Mouse (Mus musculus) hindbrain, embryonic 10.5 days (tissue): Measurements from ENCODE around the gene Msh6. TPM values are rescaled to one million over a fixed set of nuclear protein-coding genes. Genes with fewer than 3 reads are reported as not detected.
"Not testable (repeated sequence)": the region's sequence is repeated elsewhere in the genome, so short reads cannot be mapped to it uniquely, and the experiment has no call there.

Experiments used
- DNase-seq: peaks from one replicate; pipeline ENCODE4 v3.0.0-alpha.2; 2017; ENCODE audit warnings: low spot score
- H3K27ac ChIP-seq: fragments of 300-500 bp; sonication (generic); 2 replicates; pipeline ENCODE4 v1.5.1; 2016; ENCODE audit warnings: mild to moderate bottlenecking, moderate library complexity
- H3K27me3 ChIP-seq: fragments of 300-500 bp; sonication (generic); 2 replicates; pipeline ENCODE4 v1.6.1; 2016; ENCODE audit warnings: mild to moderate bottlenecking; ENCODE audit not compliant: poor library complexity, insufficient read depth, severe bottlenecking
- H3K36me3 ChIP-seq: fragments of 300-500 bp; sonication (generic); 2 replicates; pipeline ENCODE4 v1.6.1; 2016; ENCODE audit warnings: mild to moderate bottlenecking, moderate library complexity
- H3K4me1 ChIP-seq: fragments of 300-500 bp; sonication (generic); replicated peaks from 2 replicates; pipeline ENCODE4 v1.6.1; 2016; ENCODE audit warnings: mild to moderate bottlenecking
- H3K4me3 ChIP-seq: fragments of 300-500 bp; sonication (generic); 2 replicates; pipeline ENCODE4 v1.5.1; 2016; ENCODE audit warnings: mild to moderate bottlenecking, moderate library complexity
- H3K9me3 ChIP-seq: fragments of 300-500 bp; sonication (generic); 2 replicates; pipeline ENCODE4 v1.6.1; 2016; ENCODE audit warnings: mild to moderate bottlenecking, moderate library complexity
- WGBS: fragments of 180-500 bp; shearing (Covaris S2); methylation state at CpG from one replicate; pipeline ENCODE4 v1.1.7; 2016; 5-methylcytosine and 5-hydroxymethylcytosine counted together
- polyA plus RNA-seq: library from polyadenylated mRNA; unstranded; fragments of >200 nt; fragmentation: Nextera tagmentation; extraction: Ambion mirVana; gene quantifications from 2 replicates; pipeline ENCODE4 v1.2.1, GENCODE M21; 2016

Gene Msh6
- polyA plus RNA-seq, 1 experiment from 2014 or later, result 64.8 TPM

GRCm38 (mm10) chr17:87971696-87972591, 2.9 kb upstream of the Msh6 start:
- not testable (repeated sequence) for H3K4me3 ChIP-seq, H3K9me3 ChIP-seq, H3K36me3 ChIP-seq, H3K27ac ChIP-seq, H3K27me3 ChIP-seq, DNase-seq
- WGBS, result 89% methylated on average over 15 of the region's 15 CpGs
- peaks cover 19% of the 10 kb centered on the region for H3K4me1 ChIP-seq

- Histone ChIP-seq H3K4me3 (no peak overlapping the region), H3K27ac (no peak overlapping the region), H3K36me3 (peaks cover 11% of the 10 kb centered on the region), H3K9me3 (no peaks in the 10 kb centered on the region), H3K27me3 (peaks cover 8% of the 10 kb centered on the region; the same call in 1 of the 2 replicates), H3K4me1 (peaks cover 19% of the 10 kb centered on the region)
- 80% methylated on average over 5 of the region's 5 CpGs for WGBS
- no peak for DNase-seq
Measured at GRCm38 (mm10) chr17:87972856-87973255, 2.0 kb upstream of the Msh6 start.

- Histone ChIP-seq H3K27ac (no peak overlapping the region), H3K4me1 (peaks cover 19% of the 10 kb centered on the region), H3K4me3 (peak overlapping the region; percentile 98; the same call in 1 of the 2 replicates), H3K36me3 (peaks cover 18% of the 10 kb centered on the region), H3K9me3 (no peaks in the 10 kb centered on the region), H3K27me3 (peaks cover 8% of the 10 kb centered on the region; the same call in 1 of the 2 replicates)
- WGBS, result 71% methylated on average over 10 of the region's 10 CpGs
- no peak for DNase-seq
Measured at GRCm38 (mm10) chr17:87973261-87974167, 1.3 kb upstream of the Msh6 start.

GRCm38 (mm10) chr17:87975229-87975853, 479 bp downstream of the Msh6 start:
- Histone ChIP-seq H3K9me3 (no peaks in the 10 kb centered on the region), H3K4me3 (peak overlapping the region; percentile 98), H3K36me3 (peaks cover 28% of the 10 kb centered on the region), H3K4me1 (peaks cover 19% of the 10 kb centered on the region), H3K27ac (peak overlapping the region; percentile 92), H3K27me3 (peaks cover 8% of the 10 kb centered on the region; the same call in 1 of the 2 replicates)
- WGBS, result under 1% methylated on average over 65 of the region's 68 CpGs
- DNase-seq, result no peak

- peaks cover 8% of the 10 kb centered on the region; the same call in 1 of the 2 replicates for H3K27me3 ChIP-seq
- no peaks in the 10 kb centered on the region for H3K9me3 ChIP-seq
- WGBS, result 77% methylated on average over 9 of the region's 9 CpGs
- no peak overlapping the region for H3K27ac ChIP-seq
- H3K36me3 ChIP-seq, result peaks cover 38% of the 10 kb centered on the region
- H3K4me1 ChIP-seq, result peaks cover 19% of the 10 kb centered on the region
- DNase-seq, result no peak
- H3K4me3 ChIP-seq, result peak overlapping the region; percentile 98
Measured at GRCm38 (mm10) chr17:87976154-87976806, 1.4 kb downstream of the Msh6 start.

GRCm38 (mm10) chr17:87976927-87977326, 2.1 kb downstream of the Msh6 start:
- H3K36me3 ChIP-seq, result peaks cover 44% of the 10 kb centered on the region
- not testable (repeated sequence) for DNase-seq, H3K27ac ChIP-seq, H3K9me3 ChIP-seq, H3K27me3 ChIP-seq
- peak overlapping the region; percentile 98; the same call in 1 of the 2 replicates for H3K4me3 ChIP-seq
- H3K4me1 ChIP-seq, result peaks cover 19% of the 10 kb centered on the region
- 95% methylated on average over 4 of the region's 4 CpGs for WGBS

- Histone ChIP-seq H3K36me3 (peaks cover 70% of the 10 kb centered on the region), H3K4me1 (peaks cover 14% of the 10 kb centered on the region)
- not testable (repeated sequence) for H3K9me3 ChIP-seq, H3K27ac ChIP-seq, H3K4me3 ChIP-seq, DNase-seq, H3K27me3 ChIP-seq
- 91% methylated on average over 1 of the region's 1 CpGs for WGBS
Measured at GRCm38 (mm10) chr17:87979696-87980095, 4.8 kb downstream of the Msh6 start.

- Histone ChIP-seq H3K36me3 (peaks cover 90% of the 10 kb centered on the region), H3K4me1 (0 out of 2 replicates have a peak, but pooled peaks cover under 1% of the 10 kb centered on the region), H3K27me3 (no peaks in the 10 kb centered on the region), H3K27ac (no peak overlapping the region), H3K9me3 (no peaks in the 10 kb centered on the region), H3K4me3 (no peak overlapping the region)
- WGBS, result 92% methylated on average over 3 of the region's 3 CpGs
- DNase-seq, result no peak
Measured at GRCm38 (mm10) chr17:87982112-87982511, 7.2 kb downstream of the Msh6 start.

GRCm38 (mm10) chr17:87983313-87983712, 8.5 kb downstream of the Msh6 start:
- Histone ChIP-seq H3K4me3 (no peak overlapping the region), H3K36me3 (peaks cover 91% of the 10 kb centered on the region), H3K9me3 (no peaks in the 10 kb centered on the region), H3K4me1 (0 out of 2 replicates have a peak, but pooled peaks cover 4% of the 10 kb centered on the region), H3K27ac (no peak overlapping the region), H3K27me3 (no peaks in the 10 kb centered on the region)
- WGBS, result 87% methylated on average over 4 of the region's 4 CpGs
- DNase-seq, result no peak

- Histone ChIP-seq H3K27ac (no peak overlapping the region), H3K36me3 (peaks cover 96% of the 10 kb centered on the region), H3K4me1 (0 out of 2 replicates have a peak, but pooled peaks cover 4% of the 10 kb centered on the region), H3K4me3 (no peak overlapping the region), H3K27me3 (no peaks in the 10 kb centered on the region), H3K9me3 (no peaks in the 10 kb centered on the region)
- WGBS, result 95% methylated on average over 20 of the region's 20 CpGs
- no peak for DNase-seq
Measured at GRCm38 (mm10) chr17:87984440-87985214, 9.8 kb downstream of the Msh6 start.

GRCm38 (mm10) chr17:87985916-87986315, 11.1 kb downstream of the Msh6 start:
- WGBS, result 93% methylated on average over 8 of the region's 8 CpGs
- H3K9me3 ChIP-seq, result no peaks in the 10 kb centered on the region
- peaks cover 99% of the 10 kb centered on the region for H3K36me3 ChIP-seq
- H3K27ac ChIP-seq, result no peak overlapping the region
- no peaks in the 10 kb centered on the region for H3K27me3 ChIP-seq
- H3K4me1 ChIP-seq, result 0 out of 2 replicates have a peak, but pooled peaks cover 4% of the 10 kb centered on the region
- no peak overlapping the region for H3K4me3 ChIP-seq
- no peak for DNase-seq
